Mouse (Mus musculus): ENCODE results near the gene Olfr391-ps. TPM values are rescaled to one million over a fixed set of nuclear protein-coding genes. Genes with fewer than 3 reads are reported as not detected.

Gene Olfr391-ps
- total RNA-seq (2021), result not detected
- long read RNA-seq, experiment 1, result 0 reads
- long read RNA-seq, experiment 2, result 0 reads

GRCm38 (mm10) chr11:73802952-73803351 lies at the start of gene Olfr391-ps:
Olfr391-ps (minus strand) TSS chr11:73803052.
- DNase-seq, result no peak

GRCm38 (mm10) chr11:73851354-73851753 lies 48.5 kb upstream of the Olfr391-ps start, which contains the start of gene Olfr393:
Olfr393 (minus strand) TSS chr11:73851454.
- DNase-seq, result no peak

GRCm38 (mm10) chr11:73816949-73817348 lies 14.1 kb upstream of the Olfr391-ps start, which contains the start of gene Olfr392:
Olfr392 (minus strand) TSS chr11:73817049.
- DNase-seq, result no peak

- DNase-seq, result no peak
Observed at GRCm38 (mm10) chr11:73782664-73783063, 20.2 kb downstream of the Olfr391-ps start, which contains the start of gene Olfr390. Olfr390 (plus strand) TSS chr11:73782964.

GRCm38 (mm10) chr11:73780613-73781012 lies 22.2 kb downstream of the Olfr391-ps start, which contains the start of gene Olfr389:
Olfr389 (minus strand) TSS chr11:73780713.
- no peak for DNase-seq

GRCm38 (mm10) chr11:73759115-73759514 lies 43.7 kb downstream of the Olfr391-ps start:
- no peak for DNase-seq

Other genes starting within 250 kb of the Olfr391-ps start
- gene Olfr385, start 210.0 kb downstream of the Olfr391-ps start, total RNA-seq (2021), result not detected
- not detected for gene Olfr384, start 204.5 kb downstream of the Olfr391-ps start, total RNA-seq (2021)
- gene Zfp735, start 114.3 kb downstream of the Olfr391-ps start, total RNA-seq (2021), result not detected
- gene Olfr389, start 22.3 kb downstream of the Olfr391-ps start, total RNA-seq (2021), result not detected
- not detected for gene Olfr390, start 20.1 kb downstream of the Olfr391-ps start, total RNA-seq (2021)
- not detected for gene Olfr392, start 14.0 kb upstream of the Olfr391-ps start, total RNA-seq (2021)
- gene Olfr393, start 48.4 kb upstream of the Olfr391-ps start, total RNA-seq (2021), result not detected
- not detected for gene Olfr394, start 87.7 kb upstream of the Olfr391-ps start, total RNA-seq (2021)
- gene Olfr395, start 106.2 kb upstream of the Olfr391-ps start, total RNA-seq (2021), result not detected
- gene Olfr23, start 133.6 kb upstream of the Olfr391-ps start, total RNA-seq (2021), result not detected
- gene Olfr397, start 157.8 kb upstream of the Olfr391-ps start, total RNA-seq (2021), result not detected
- gene Olfr398, start 187.4 kb upstream of the Olfr391-ps start, total RNA-seq (2021), result not detected

Data from adrenal gland, postnatal 10 days (tissue).